Mouse (Mus musculus): ENCODE results near the gene Igfbp7. TPM values are rescaled to one million over a fixed set of nuclear protein-coding genes. Genes with fewer than 3 reads are reported as not detected.

The Igfbp7 gene
- total and polyA plus RNA-seq, 3 experiments, result 0.07 TPM; not detected in 2

DNA sequence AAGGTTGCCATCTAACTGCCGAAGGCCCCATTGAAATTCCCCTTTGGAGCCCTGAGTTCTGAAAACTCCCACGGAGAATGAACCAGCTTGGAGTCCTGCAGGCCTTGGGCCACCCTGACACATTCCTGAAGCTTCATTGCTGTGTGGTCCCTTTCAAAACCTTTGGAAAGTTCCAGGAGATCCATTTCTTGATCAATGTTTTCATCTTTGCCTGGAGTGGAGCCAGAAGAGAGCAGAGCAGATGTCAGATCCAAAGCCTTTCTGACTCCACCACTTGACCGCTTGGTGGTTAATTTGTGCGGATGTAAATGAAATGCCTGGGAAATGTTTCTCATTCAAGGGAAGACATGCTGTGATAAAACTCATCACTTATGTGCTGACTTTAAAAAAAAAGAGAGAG lies 8.8 kb downstream of the Igfbp7 start:
- H3K9ac ChIP-seq (ENCODE audit: control insufficient read depth, low read depth, low read length, poor library complexity, severe bottlenecking), result no peak overlapping the region
- no peak overlapping the region for H3K4me3 ChIP-seq (ENCODE audit: control insufficient read depth in 1 of 2, insufficient read depth in 1 of 2, low read depth in 2 of 2, low read length in 2 of 2)
- no peak for DNase-seq (ENCODE audit: low read depth, low spot score)
- H3K79me2 ChIP-seq (ENCODE audit: control insufficient read depth, insufficient read depth, low read length, poor library complexity), result no peaks in the 10 kb centered on the region
- H3K36me3 ChIP-seq (ENCODE audit: control insufficient read depth in 1 of 2, insufficient read depth in 2 of 2, low read length in 2 of 2), result no peaks in the 10 kb centered on the region
- no peak overlapping the region for H3K27ac ChIP-seq (ENCODE audit: control insufficient read depth, low read depth, low read length)
- no peak for TF ChIP-seq BHLHE40 (IDR thresholded peaks at IDR 0.05; ENCODE audit: borderline replicate concordance, low read depth, low read length)
- TF ChIP-seq ELF1 (IDR thresholded peaks at IDR 0.05; ENCODE audit: low read depth, low read length), result no peak
- TF ChIP-seq POLR2AphosphoS5 (IDR thresholded peaks at IDR 0.05; ENCODE audit: borderline replicate concordance, low read depth, low read length), result no peak
- TF ChIP-seq NELFE (IDR thresholded peaks at IDR 0.05; ENCODE audit: low read depth, low read length), result no peak
- no peak for TF ChIP-seq MXI1 (IDR thresholded peaks at IDR 0.05; ENCODE audit: low read depth, low read length)
- TF ChIP-seq MAX (IDR thresholded peaks at IDR 0.05; ENCODE audit: low read length), result no peak
- no peak for TF ChIP-seq SMC3 (IDR thresholded peaks at IDR 0.05; ENCODE audit: low read depth, low read length)
- TF ChIP-seq EP300 (IDR thresholded peaks at IDR 0.05; ENCODE audit: low read depth in 1 of 2, low read length in 2 of 2), result no peak
- TF ChIP-seq CHD2 (IDR thresholded peaks at IDR 0.05; ENCODE audit: low read length), result no peak
- no peak for TF ChIP-seq POLR2A (IDR thresholded peaks at IDR 0.05; ENCODE audit: control insufficient read depth in 1 of 2, insufficient read depth in 1 of 2, low read depth in 1 of 2, low read length in 2 of 2, poor library complexity in 1 of 2)
- no peak for TF ChIP-seq CTCF (IDR thresholded peaks at IDR 0.05 in 2 of 3, conservative IDR thresholded peaks at IDR 0.05 in 1 of 3; ENCODE audit: control insufficient read depth in 1 of 3, insufficient read depth in 1 of 3, low read depth in 2 of 3, low read length in 3 of 3, poor library complexity in 1 of 3, severe bottlenecking in 1 of 3)
- no peak for TF ChIP-seq TAL1 (IDR thresholded peaks at IDR 0.05; ENCODE audit: low read length)
- no peak for TF ChIP-seq NRF1 (IDR thresholded peaks at IDR 0.05; ENCODE audit: insufficient read depth, low read depth, low read length, poor library complexity, severe bottlenecking)
- no peak for TF ChIP-seq USF1 (IDR thresholded peaks at IDR 0.05; ENCODE audit: low read depth, low read length)
- TF ChIP-seq CHD1 (IDR thresholded peaks at IDR 0.05; ENCODE audit: low read depth, low read length), result no peak
- no peak for TF ChIP-seq KAT2A (conservative IDR thresholded peaks at IDR 0.05; ENCODE audit: low read depth, low read length)
- TF ChIP-seq HCFC1 (IDR thresholded peaks at IDR 0.05; ENCODE audit: low read depth, low read length), result no peak
- H3K9me3 ChIP-seq (replicated peaks; ENCODE audit: insufficient read depth, low read length), result no peaks in the 10 kb centered on the region
- H3K4me1 ChIP-seq (ENCODE audit: control insufficient read depth in 1 of 2, insufficient read depth in 2 of 2, low read length in 2 of 2), result no peaks in the 10 kb centered on the region
- H3K27me3 ChIP-seq (ENCODE audit: control insufficient read depth in 1 of 2, insufficient read depth in 2 of 2, low read length in 2 of 2), result no peaks in the 10 kb centered on the region

DNA sequence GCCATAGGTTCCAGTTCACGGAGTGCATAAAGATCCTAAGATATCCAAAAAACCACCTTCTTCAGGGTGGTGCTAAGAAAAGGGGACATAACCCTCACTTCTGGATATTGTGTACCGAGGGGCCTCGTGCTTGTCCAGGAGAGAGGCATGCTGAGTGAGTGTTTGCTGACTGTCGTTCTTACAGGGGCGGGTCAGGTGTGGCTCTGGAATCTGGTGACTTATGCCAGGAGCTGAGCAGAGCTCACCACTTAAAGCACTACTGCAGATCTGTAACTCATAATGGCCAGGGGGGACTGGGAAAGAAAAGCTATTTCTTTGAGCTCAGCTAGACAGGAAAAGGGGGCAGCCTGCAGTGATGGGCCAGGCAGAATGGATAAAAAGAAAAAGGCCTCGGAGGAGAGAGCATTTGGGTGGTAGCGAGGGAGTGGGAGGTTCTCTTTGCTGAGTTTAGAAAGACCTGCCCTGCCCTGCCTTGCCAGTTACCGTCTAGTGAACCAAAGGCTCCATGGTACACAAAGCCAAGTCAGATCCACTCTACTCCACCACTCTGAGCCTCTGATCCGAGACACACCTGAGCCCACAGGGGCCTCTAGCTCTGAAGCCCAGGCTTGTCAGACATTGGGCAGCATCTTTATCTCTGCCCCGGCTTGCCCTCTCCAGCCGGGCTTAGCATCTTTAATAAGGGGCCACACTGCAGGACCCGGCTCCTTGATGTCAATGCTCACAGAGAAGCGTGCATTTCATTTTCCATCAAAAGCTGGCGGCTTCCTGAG lies 9.4 kb downstream of the Igfbp7 start:
- Histone ChIP-seq H3K27ac (ENCODE audit: control insufficient read depth, low read depth, low read length) (no peak overlapping the region), H3K9ac (ENCODE audit: control insufficient read depth, low read depth, low read length, poor library complexity, severe bottlenecking) (no peak overlapping the region), H3K4me3 (ENCODE audit: control insufficient read depth in 1 of 2, insufficient read depth in 1 of 2, low read depth in 2 of 2, low read length in 2 of 2) (no peak overlapping the region), H3K27me3 (ENCODE audit: control insufficient read depth in 1 of 2, insufficient read depth in 2 of 2, low read length in 2 of 2) (no peaks in the 10 kb centered on the region), H3K36me3 (ENCODE audit: control insufficient read depth in 1 of 2, insufficient read depth in 2 of 2, low read length in 2 of 2) (no peaks in the 10 kb centered on the region), H3K9me3 (replicated peaks; ENCODE audit: insufficient read depth, low read length) (no peaks in the 10 kb centered on the region), H3K4me1 (ENCODE audit: control insufficient read depth in 1 of 2, insufficient read depth in 2 of 2, low read length in 2 of 2) (no peaks in the 10 kb centered on the region), H3K79me2 (ENCODE audit: control insufficient read depth, insufficient read depth, low read length, poor library complexity) (no peaks in the 10 kb centered on the region)
- TF ChIP-seq POLR2A (IDR thresholded peaks at IDR 0.05; ENCODE audit: control insufficient read depth in 1 of 2, insufficient read depth in 1 of 2, low read depth in 1 of 2, low read length in 2 of 2, poor library complexity in 1 of 2), result no peak
- TF ChIP-seq TCF12 (IDR thresholded peaks at IDR 0.05; ENCODE audit: low read depth, low read length), result no peak
- TF ChIP-seq EP300 (IDR thresholded peaks at IDR 0.05; ENCODE audit: low read depth in 1 of 2, low read length in 2 of 2), result no peak
- no peak for TF ChIP-seq ETS1 (IDR thresholded peaks at IDR 0.05; ENCODE audit: low read depth, low read length)
- no peak for TF ChIP-seq GATA1 (IDR thresholded peaks at IDR 0.05; ENCODE audit: low read depth, low read length)
- DNase-seq (ENCODE audit: low read depth, low spot score), result no peak

Data from MEL (cell line).